ENCODE assay signal across 8 mouse cellular contexts in the genomic region with DNA sequence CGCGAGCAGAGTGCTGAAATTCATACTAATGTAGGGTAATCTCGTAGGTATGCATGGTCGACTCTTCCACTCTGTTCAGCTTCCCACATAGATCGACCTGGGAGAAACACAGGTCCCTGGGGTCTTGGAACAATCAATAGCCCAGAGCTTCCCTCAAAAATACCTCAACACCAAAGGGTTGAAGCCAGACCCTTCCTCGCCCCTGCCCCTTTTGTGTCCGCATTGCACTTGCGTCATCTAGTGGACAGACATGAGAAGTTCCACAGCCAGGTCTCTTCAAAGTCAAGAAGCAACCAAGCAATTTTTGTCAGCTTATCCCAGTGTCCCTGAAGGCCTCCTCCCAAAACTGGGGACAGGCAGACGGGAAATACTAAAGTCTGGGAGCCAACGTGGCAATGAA.
A peak's percentile ranks its signal among the peaks of the same experiment; 100 is the strongest.
DNase-seq lines count a peak whose midpoint lies in the region; ATAC-seq and TF ChIP-seq lines count a peak whose summit lies in the region.

No protein-coding gene starts in this region.

- no peak overlapping the region for H3K9ac ChIP-seq in forebrain, postnatal 0 days

- H3K4me3 ChIP-seq in bone marrow, adult 2 months (replicated peaks; ENCODE audit: control insufficient read depth, low read depth, low read length) = no peak overlapping the region
- H3K4me3 ChIP-seq in forebrain, postnatal 0 days (ENCODE audit: low read depth, low read length) = no peak overlapping the region

- no peak for ATAC-seq in forebrain, postnatal 0 days

- H3K9me3 ChIP-seq in forebrain, postnatal 0 days (ENCODE audit: low read length) = no peaks in the 10 kb centered on the region

- 26% methylated on average over 10 of the region's 10 CpGs for WGBS in bone marrow, adult 2 months
- WGBS in forebrain, postnatal 0 days = 23% methylated on average over 10 of the region's 10 CpGs

- H3K27me3 ChIP-seq in forebrain, postnatal 0 days (ENCODE audit: insufficient read depth, low read length) = no peaks in the 10 kb centered on the region

- H3K27ac ChIP-seq in bone marrow, adult 2 months (ENCODE audit: control insufficient read depth, insufficient read depth, low read depth, low read length, poor library complexity) = no peak overlapping the region
- no peak overlapping the region for H3K27ac ChIP-seq in forebrain, postnatal 0 days (ENCODE audit: low read depth, low read length)

- no peaks in the 10 kb centered on the region for H3K4me1 ChIP-seq in bone marrow, adult 2 months (ENCODE audit: control insufficient read depth, insufficient read depth, low read length)
- no peaks in the 10 kb centered on the region for H3K4me1 ChIP-seq in forebrain, postnatal 0 days (ENCODE audit: insufficient read depth)

- DNase-seq in kidney, postnatal 4 days = peak; percentile 16 to 19
- DNase-seq in kidney, adult 18-20 months = no peak
- peak; percentile 62 for DNase-seq in forebrain, postnatal 0 days
- peak; percentile 67 for DNase-seq in mesoderm, embryonic 11.5 days (ENCODE audit: low read depth, low spot score)
- DNase-seq in ovary, postnatal 36 days (ENCODE audit: low spot score) = no peak
- DNase-seq in spleen, adult 12 weeks (ENCODE audit: low spot score) = no peak
- no peak for DNase-seq in spleen, postnatal 4 days (ENCODE audit: low spot score in 2 of 2)

- TF ChIP-seq CTCF in bone marrow, adult 2 months (IDR thresholded peaks at IDR 0.05; ENCODE audit: control insufficient read depth, insufficient read depth, low read length) = peak; percentile 13; the same call in 1 of the 2 replicates
- peak; percentile 82 for TF ChIP-seq CTCF in forebrain, postnatal 0 days (IDR thresholded peaks at IDR 0.05; ENCODE audit: low read depth)

- H3K4me2 ChIP-seq in forebrain, postnatal 0 days (ENCODE audit: low read depth) = peak overlapping the region; percentile 28; the same call in 1 of the 2 replicates

- H3K36me3 ChIP-seq in forebrain, postnatal 0 days (ENCODE audit: insufficient read depth) = no peaks in the 10 kb centered on the region

- TF ChIP-seq POLR2A in bone marrow, adult 2 months (IDR thresholded peaks at IDR 0.05; ENCODE audit: borderline replicate concordance, control insufficient read depth, low read depth, low read length) = no peak

Comparison
In these comparisons a context has a peak if more than half of its experiments do, and no peak if none do; other contexts are left out.
1. DNase-seq: peak in kidney, postnatal 4 days (2 of 2), forebrain, postnatal 0 days (single experiment) and mesoderm, embryonic 11.5 days (single experiment); none in kidney, adult 18-20 months (single experiment), ovary, postnatal 36 days (single experiment), spleen, adult 12 weeks (single experiment) and spleen, postnatal 4 days (0 of 2).